Mouse (Mus musculus) bone marrow, adult 2 months (tissue): ENCODE results near the gene Acta1.

Experiments used
- CTCF ChIP-seq: fragments of 200-500 bp; IDR thresholded peaks from 2 replicates; pipeline ENCODE4 v1.5.1; 2011; ENCODE audit warnings: low read length, control low read depth; ENCODE audit not compliant: control insufficient read depth, insufficient read depth
- POLR2A ChIP-seq: fragments of 200-500 bp; IDR thresholded peaks from 2 replicates; pipeline ENCODE4 v1.6.1; 2011; ENCODE audit warnings: low read depth, mild to moderate bottlenecking, control low read depth, low read length, borderline replicate concordance; ENCODE audit not compliant: control insufficient read depth

DNA sequence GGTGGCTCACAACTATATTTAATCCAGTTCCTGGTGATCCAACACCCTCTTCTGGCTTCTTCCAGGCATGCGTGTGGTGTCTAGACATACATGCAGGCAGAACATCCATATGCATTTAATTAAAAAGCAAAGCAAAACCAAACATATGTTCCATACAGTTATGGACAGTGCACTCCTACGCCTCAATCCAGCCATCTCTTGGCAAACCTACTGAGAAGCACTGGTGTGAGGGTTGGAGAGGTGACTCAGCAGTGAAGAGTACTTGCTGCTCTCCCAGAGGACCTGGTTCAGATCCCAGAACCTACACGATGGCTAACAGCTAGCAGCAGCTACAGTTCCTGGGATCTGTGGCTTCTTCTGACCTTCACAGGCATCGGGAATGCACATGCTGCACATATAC, 17.7 kb upstream of the Acta1 start:
- TF ChIP-seq POLR2A (no peak), CTCF (no peak)
